Mouse (Mus musculus) hindbrain, embryonic 16.5 days (tissue): ENCODE measurements around the gene Myl10. TPM values are rescaled to one million over a fixed set of nuclear protein-coding genes. Genes with fewer than 3 reads are reported as not detected.

Experiments used
- ATAC-seq: fragments of 200-750 bp; cut with Nextera tagmentation; 2 replicates; pipeline ENCODE4 v1.8.0; 2017; ENCODE audit warnings: moderate TSS enrichment, moderate library complexity
- H3K27ac ChIP-seq: fragments of 300-500 bp; sonication (generic); 2 replicates; pipeline ENCODE4 v1.5.1; 2014; ENCODE audit warnings: low read depth, mild to moderate bottlenecking, control low read depth, low read length, moderate library complexity
- H3K27me3 ChIP-seq: fragments of 300-500 bp; sonication (generic); replicated peaks from 2 replicates; pipeline ENCODE4 v1.6.1; 2014; ENCODE audit warnings: low read length; ENCODE audit not compliant: control insufficient read depth, insufficient read depth
- H3K36me3 ChIP-seq: fragments of 300-500 bp; sonication (generic); 2 replicates; pipeline ENCODE4 v1.6.1; 2014; ENCODE audit warnings: mild to moderate bottlenecking, low read length, moderate library complexity, mixed read lengths; ENCODE audit not compliant: control insufficient read depth, insufficient read depth
- H3K4me1 ChIP-seq: fragments of 300-500 bp; sonication (generic); 2 replicates; pipeline ENCODE4 v1.6.1; 2014; ENCODE audit warnings: low read depth, low read length; ENCODE audit not compliant: control insufficient read depth, insufficient read depth
- H3K4me2 ChIP-seq: fragments of 300-500 bp; sonication (generic); 2 replicates; pipeline ENCODE4 v1.6.1; 2014; ENCODE audit warnings: mild to moderate bottlenecking, low read length, control low read depth, moderate library complexity
- H3K4me3 ChIP-seq: fragments of 300-500 bp; sonication (generic); 2 replicates; pipeline ENCODE4 v1.5.1; 2014; ENCODE audit warnings: mild to moderate bottlenecking, low read length, control low read depth, moderate library complexity
- H3K9ac ChIP-seq: fragments of 300-500 bp; sonication (generic); 2 replicates; pipeline ENCODE4 v1.6.1; 2014; ENCODE audit warnings: low read depth, mild to moderate bottlenecking, control low read depth, low read length, moderate library complexity
- H3K9me3 ChIP-seq: fragments of 300-500 bp; sonication (generic); 2 replicates; pipeline ENCODE4 v1.6.1; 2014; ENCODE audit warnings: mild to moderate bottlenecking, low read length, moderate library complexity; ENCODE audit not compliant: control insufficient read depth
- WGBS: fragments of 180-500 bp; shearing (Covaris S2); extraction: QIAGEN DNeasy Blood & Tissue Kit; methylation state at CpG from one replicate; pipeline ENCODE4 v1.1.7; 2014; 5-methylcytosine and 5-hydroxymethylcytosine counted together
- polyA plus RNA-seq: library from polyadenylated mRNA; unstranded; fragments of >200 nt; fragmentation: Nextera tagmentation; extraction: Ambion mirVana; gene quantifications from 2 replicates; pipeline ENCODE4 v1.2.1, GENCODE M21; 2015

The Myl10 gene
- polyA plus RNA-seq, 1 experiment from 2014 or later: not detected

DNA sequence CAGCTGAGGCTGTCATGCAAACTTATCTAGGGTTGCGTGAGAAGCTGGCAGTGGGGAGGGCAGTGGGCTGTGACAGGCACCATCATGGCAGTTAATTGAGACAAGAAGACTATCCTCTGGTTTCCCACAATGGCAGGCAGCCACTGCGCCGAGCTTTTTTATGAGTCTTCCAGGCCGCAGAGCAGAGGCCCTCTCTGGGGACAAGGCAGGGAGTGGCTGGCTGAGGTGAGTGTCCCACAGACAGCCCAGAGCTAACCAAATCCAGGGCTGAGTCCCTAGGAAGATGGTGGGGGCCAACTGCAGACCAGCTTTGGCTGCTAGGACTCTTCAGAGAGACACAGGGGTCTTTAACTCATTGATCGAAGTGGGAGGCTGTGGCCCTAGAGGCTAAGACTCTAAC, 3.6 kb downstream of the Myl10 start:
- no peak for ATAC-seq
- H3K36me3 ChIP-seq: no peaks in the 10 kb centered on the region
- H3K27me3 ChIP-seq: no peaks in the 10 kb centered on the region
- no peaks in the 10 kb centered on the region for H3K4me1 ChIP-seq
- WGBS: 76% methylated on average over 5 of the region's 5 CpGs
- H3K4me2 ChIP-seq: no peak overlapping the region
- H3K9ac ChIP-seq: no peak overlapping the region
- H3K27ac ChIP-seq: no peak overlapping the region
- no peak overlapping the region for H3K4me3 ChIP-seq
- no peaks in the 10 kb centered on the region for H3K9me3 ChIP-seq

DNA sequence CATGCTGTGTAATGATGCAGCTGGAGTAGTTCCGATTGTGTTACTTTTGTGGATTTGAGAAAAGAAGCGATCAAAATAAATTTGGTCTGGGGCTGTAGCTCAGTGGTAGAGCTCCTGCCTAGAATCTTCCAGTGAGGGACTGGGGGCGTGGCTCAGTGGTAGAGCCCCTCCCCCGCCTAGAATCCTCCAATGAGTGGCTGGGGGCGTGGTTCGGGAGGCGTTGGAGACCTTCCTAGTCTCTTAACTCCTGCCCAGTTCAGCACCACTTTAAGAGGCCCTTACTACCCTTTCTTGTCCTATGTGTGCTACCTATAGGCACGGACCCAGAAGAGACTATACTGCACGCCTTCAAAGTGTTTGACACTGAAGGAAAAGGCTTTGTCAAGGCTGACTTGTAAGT, 4.7 kb downstream of the Myl10 start:
- H3K4me1 ChIP-seq: no peaks in the 10 kb centered on the region
- no peak overlapping the region for H3K9ac ChIP-seq
- H3K27me3 ChIP-seq: no peaks in the 10 kb centered on the region
- H3K36me3 ChIP-seq: no peaks in the 10 kb centered on the region
- ATAC-seq: no peak
- no peak overlapping the region for H3K4me3 ChIP-seq
- no peak overlapping the region for H3K27ac ChIP-seq
- H3K4me2 ChIP-seq: no peak overlapping the region
- WGBS: 77% methylated on average over 9 of the region's 9 CpGs
- H3K9me3 ChIP-seq: no peaks in the 10 kb centered on the region

GRCm38 (mm10) chr5:136702159-136702725, 9.3 kb downstream of the Myl10 start:
- no peaks in the 10 kb centered on the region for H3K36me3 ChIP-seq
- no peak overlapping the region for H3K27ac ChIP-seq
- no peak for ATAC-seq
- no peak overlapping the region for H3K9ac ChIP-seq
- no peak overlapping the region for H3K4me2 ChIP-seq
- WGBS: 85% methylated on average over 3 of the region's 3 CpGs
- no peak overlapping the region for H3K4me3 ChIP-seq
- no peaks in the 10 kb centered on the region for H3K27me3 ChIP-seq
- no peaks in the 10 kb centered on the region for H3K4me1 ChIP-seq
- no peaks in the 10 kb centered on the region for H3K9me3 ChIP-seq

DNA sequence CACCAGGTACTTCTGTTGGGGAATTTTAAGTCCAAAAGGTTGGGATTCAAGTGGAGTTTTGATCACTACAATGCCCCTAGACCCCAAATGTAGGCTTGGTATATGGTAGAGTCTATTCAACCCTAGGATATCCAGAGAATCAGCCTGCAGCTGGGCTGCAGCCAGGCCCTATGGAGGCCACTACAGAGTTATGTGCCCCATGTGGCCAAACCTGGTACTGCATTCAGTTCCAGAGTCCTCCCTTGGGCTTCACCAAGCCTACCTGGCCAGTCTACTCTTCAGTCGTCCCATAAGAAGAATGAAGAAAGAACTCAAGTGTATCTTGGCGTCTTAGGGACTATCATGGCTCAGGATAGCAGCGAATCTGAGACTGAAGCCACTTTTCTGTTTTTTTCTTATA, 10.8 kb downstream of the Myl10 start:
- no peak overlapping the region for H3K27ac ChIP-seq
- ATAC-seq: no peak
- 39% methylated on average over 3 of the region's 3 CpGs for WGBS
- H3K4me3 ChIP-seq: no peak overlapping the region
- H3K9me3 ChIP-seq: no peaks in the 10 kb centered on the region
- H3K36me3 ChIP-seq: no peaks in the 10 kb centered on the region
- H3K4me1 ChIP-seq: no peaks in the 10 kb centered on the region
- no peak overlapping the region for H3K9ac ChIP-seq
- H3K27me3 ChIP-seq: no peaks in the 10 kb centered on the region
- H3K4me2 ChIP-seq: no peak overlapping the region

- H3K27ac ChIP-seq: no peak overlapping the region
- no peaks in the 10 kb centered on the region for H3K4me1 ChIP-seq
- 85% methylated on average over 8 of the region's 8 CpGs for WGBS
- H3K4me3 ChIP-seq: no peak overlapping the region
- H3K9me3 ChIP-seq: no peaks in the 10 kb centered on the region
- no peak overlapping the region for H3K9ac ChIP-seq
- H3K4me2 ChIP-seq: no peak overlapping the region
- ATAC-seq: no peak
- no peaks in the 10 kb centered on the region for H3K36me3 ChIP-seq
- no peaks in the 10 kb centered on the region for H3K27me3 ChIP-seq
These were observed 11.2 kb downstream of the Myl10 start for GRCm38 (mm10) chr5:136704151-136704550.

DNA sequence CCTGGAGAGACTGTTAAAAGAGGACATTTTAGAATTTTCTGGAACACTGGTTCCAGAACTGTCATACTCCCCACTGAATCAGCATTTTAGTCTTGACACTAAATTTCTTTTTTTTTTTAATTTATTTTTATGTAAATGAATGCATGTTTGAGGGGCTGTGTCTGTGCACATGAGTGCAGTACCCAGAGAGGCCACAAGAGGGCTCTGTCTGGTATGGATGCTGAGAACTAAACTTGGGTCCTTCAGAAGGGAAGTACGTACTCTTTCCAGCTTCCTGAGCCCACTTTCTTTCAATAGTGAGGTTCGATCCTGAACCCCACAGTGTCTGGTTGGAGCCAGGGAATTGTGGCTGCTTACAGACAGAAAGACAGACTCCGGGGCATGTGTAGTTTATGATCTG, 12.6 kb downstream of the Myl10 start:
- no peak overlapping the region for H3K4me3 ChIP-seq
- WGBS: 100% methylated on average over 3 of the region's 3 CpGs
- ATAC-seq: no peak

DNA sequence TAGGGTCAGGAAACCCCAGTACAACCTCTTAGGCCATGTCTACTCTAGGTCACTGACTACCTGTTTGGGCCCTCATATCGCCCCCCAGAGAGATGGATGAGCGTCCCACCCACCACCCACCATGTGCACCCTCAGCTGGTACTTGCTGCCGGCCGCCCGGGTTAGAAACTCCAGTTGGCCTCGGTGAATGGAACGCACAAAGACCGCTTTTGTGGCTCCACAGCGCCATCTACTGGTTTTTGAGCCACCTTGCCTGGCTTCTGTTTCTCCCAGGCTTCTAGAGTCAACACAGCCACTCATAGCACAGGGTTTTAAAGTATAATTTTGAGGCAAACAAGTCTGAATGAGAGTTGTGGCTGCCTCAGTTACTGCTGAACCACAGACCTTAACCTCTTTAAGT, 13.9 kb downstream of the Myl10 start:
- Histone ChIP-seq H3K27ac (no peak overlapping the region), H3K27me3 (no peaks in the 10 kb centered on the region), H3K36me3 (no peaks in the 10 kb centered on the region), H3K9me3 (no peaks in the 10 kb centered on the region), H3K9ac (no peak overlapping the region), H3K4me1 (no peaks in the 10 kb centered on the region), H3K4me3 (no peak overlapping the region), H3K4me2 (no peak overlapping the region)
- ATAC-seq: peak; percentile 69; the same call in 1 of the 2 replicates
- 2% methylated on average over 9 of the region's 9 CpGs for WGBS

More for the DNA sequence above, 12.6 kb downstream of the Myl10 start:
- Histone ChIP-seq H3K9ac (no peak overlapping the region), H3K4me1 (no peaks in the 10 kb centered on the region), H3K36me3 (no peaks in the 10 kb centered on the region), H3K4me2 (no peak overlapping the region), H3K9me3 (no peaks in the 10 kb centered on the region), H3K27ac (no peak overlapping the region), H3K27me3 (no peaks in the 10 kb centered on the region)

GRCm38 (mm10) chr5:136708116-136708515, 15.2 kb downstream of the Myl10 start:
- no peak overlapping the region for H3K4me3 ChIP-seq
- no peaks in the 10 kb centered on the region for H3K36me3 ChIP-seq
- H3K27ac ChIP-seq: no peak overlapping the region
- 0 out of 2 replicates have a peak overlapping the region, but pooled peaks have one; percentile 1 for H3K9ac ChIP-seq
- H3K27me3 ChIP-seq: no peaks in the 10 kb centered on the region
- WGBS: 71% methylated on average over 12 of the region's 12 CpGs
- no peak overlapping the region for H3K4me2 ChIP-seq
- no peaks in the 10 kb centered on the region for H3K9me3 ChIP-seq
- ATAC-seq: no peak
- no peaks in the 10 kb centered on the region for H3K4me1 ChIP-seq

GRCm38 (mm10) chr5:136710742-136711141, 17.8 kb downstream of the Myl10 start:
- Histone ChIP-seq H3K4me3 (no peak overlapping the region), H3K9ac (no peak overlapping the region), H3K36me3 (no peaks in the 10 kb centered on the region), H3K4me1 (peaks cover 7% of the 10 kb centered on the region; the same call in 1 of the 2 replicates), H3K27ac (no peak overlapping the region), H3K27me3 (no peaks in the 10 kb centered on the region), H3K4me2 (no peak overlapping the region), H3K9me3 (no peaks in the 10 kb centered on the region)
- no peak; the same call in 1 of the 2 replicates for ATAC-seq
- 31% methylated on average over 4 of the region's 4 CpGs for WGBS
